Mouse (Mus musculus) spleen, postnatal 4 days (tissue): Measurements from ENCODE around the gene Ntrk2.

Source experiments
- DNase-seq, 2 experiments: peaks; one replicate each; pipeline ENCODE4 v3.0.0; 2022; ENCODE audit warnings: low spot score in 2 of 2

The Ntrk2 gene

GRCm38 (mm10) chr13:58923496-58923895, 117.1 kb downstream of the Ntrk2 start:
- no peak for DNase-seq

GRCm38 (mm10) chr13:58924486-58924885, 118.1 kb downstream of the Ntrk2 start:
- no peak for DNase-seq

GRCm38 (mm10) chr13:58927186-58927585, 120.8 kb downstream of the Ntrk2 start:
- DNase-seq, result no peak

- DNase-seq, result no peak
Observed at GRCm38 (mm10) chr13:58927656-58928226, 121.4 kb downstream of the Ntrk2 start.

- DNase-seq, result no peak
Observed at GRCm38 (mm10) chr13:58928668-58929436, 122.5 kb downstream of the Ntrk2 start.

GRCm38 (mm10) chr13:58930161-58930560, 123.8 kb downstream of the Ntrk2 start:
- DNase-seq, result no peak

GRCm38 (mm10) chr13:58933126-58933525, 126.8 kb downstream of the Ntrk2 start:
- no peak for DNase-seq

- DNase-seq, result no peak
Observed at GRCm38 (mm10) chr13:58934576-58935110, 128.3 kb downstream of the Ntrk2 start.

GRCm38 (mm10) chr13:58935956-58936495, 129.7 kb downstream of the Ntrk2 start:
- DNase-seq, result no peak

GRCm38 (mm10) chr13:58937884-58938283, 131.5 kb downstream of the Ntrk2 start:
- no peak for DNase-seq

- no peak for DNase-seq
Observed at GRCm38 (mm10) chr13:58938464-58938863, 132.1 kb downstream of the Ntrk2 start.

- DNase-seq, result no peak
Observed at GRCm38 (mm10) chr13:58940208-58940607, 133.8 kb downstream of the Ntrk2 start.

- no peak for DNase-seq
Observed at GRCm38 (mm10) chr13:58940798-58941197, 134.4 kb downstream of the Ntrk2 start.

- DNase-seq, result no peak
Observed at GRCm38 (mm10) chr13:58945781-58946180, 139.4 kb downstream of the Ntrk2 start.

GRCm38 (mm10) chr13:58946589-58946988, 140.2 kb downstream of the Ntrk2 start:
- DNase-seq, result no peak

GRCm38 (mm10) chr13:58947056-58947455, 140.7 kb downstream of the Ntrk2 start:
- no peak for DNase-seq

- DNase-seq, result no peak
Observed at GRCm38 (mm10) chr13:58954331-58954730, 148.0 kb downstream of the Ntrk2 start.

GRCm38 (mm10) chr13:58954764-58955163, 148.4 kb downstream of the Ntrk2 start:
- no peak for DNase-seq

- no peak for DNase-seq
Observed at GRCm38 (mm10) chr13:58955237-58955777, 148.9 kb downstream of the Ntrk2 start.

- DNase-seq, result no peak
Observed at GRCm38 (mm10) chr13:58958171-58958904, 152.0 kb downstream of the Ntrk2 start.

GRCm38 (mm10) chr13:58960321-58960720, 154.0 kb downstream of the Ntrk2 start:
- DNase-seq, result no peak
